Mouse (Mus musculus) gastrocnemius, postnatal 10 days (tissue): Measurements from ENCODE around the gene Ralgapa1. TPM values are rescaled to one million over a fixed set of nuclear protein-coding genes. Genes with fewer than 3 reads are reported as not detected.

Experiments used
- DNase-seq: peaks from one replicate; pipeline ENCODE4 v3.0.0; 2021; ENCODE audit warnings: mixed read lengths
- long read RNA-seq, 2 experiments: library from polyadenylated mRNA; stranded (forward); transcript quantifications; one replicate each; pipeline ENCODE4 v2.0.0; 2021
- total RNA-seq, 2 experiments: library from RNA; stranded (reverse); gene quantifications; 2 replicates each; pipeline ENCODE4 v1.2.3; 2021

Ralgapa1 gene
- total RNA-seq, result 10 to 100 TPM; 33.2 to 39.5 TPM
- long read RNA-seq, experiment 1, partial matches to known transcripts, result 2 of 7 reads
- long read RNA-seq, experiment 1, other reads (novel, unspliced or antisense), result 5 of 7 reads
- long read RNA-seq, experiment 2, full-length matches to known transcripts, result 2 of 7 reads
- long read RNA-seq, experiment 2, partial matches to known transcripts, result 3 of 7 reads
- long read RNA-seq, experiment 2, other reads (novel, unspliced or antisense), result 2 of 7 reads

- DNase-seq, result peak; percentile 86
Observed at GRCm38 (mm10) chr12:55820661-55821314, at the start of gene Ralgapa1. Ralgapa1 (minus strand) TSS chr12:55821167.

GRCm38 (mm10) chr12:55869622-55870322, 48.8 kb upstream of the Ralgapa1 start:
- DNase-seq, result no peak

- DNase-seq, result no peak
Observed at GRCm38 (mm10) chr12:55867738-55868137, 46.8 kb upstream of the Ralgapa1 start.

GRCm38 (mm10) chr12:55860631-55861030, 39.7 kb upstream of the Ralgapa1 start:
- DNase-seq, result no peak

GRCm38 (mm10) chr12:55859409-55860349, 38.7 kb upstream of the Ralgapa1 start:
- DNase-seq, result no peak

GRCm38 (mm10) chr12:55850650-55851049, 29.7 kb upstream of the Ralgapa1 start:
- no peak for DNase-seq

- DNase-seq, result no peak
Observed at GRCm38 (mm10) chr12:55847851-55848250, 26.9 kb upstream of the Ralgapa1 start.

- DNase-seq, result no peak
Observed at GRCm38 (mm10) chr12:55846741-55847140, 25.8 kb upstream of the Ralgapa1 start.

GRCm38 (mm10) chr12:55837495-55837894, 16.5 kb upstream of the Ralgapa1 start:
- no peak for DNase-seq

GRCm38 (mm10) chr12:55836199-55836951, 15.4 kb upstream of the Ralgapa1 start, which contains the start of gene Brms1l:
Brms1l (plus strand) TSS chr12:55836324.
- DNase-seq, result peak; percentile 89

GRCm38 (mm10) chr12:55835857-55836198, 14.9 kb upstream of the Ralgapa1 start:
- no peak for DNase-seq

- DNase-seq, result no peak
Observed at GRCm38 (mm10) chr12:55834891-55835290, 13.9 kb upstream of the Ralgapa1 start.

- DNase-seq, result no peak
Observed at GRCm38 (mm10) chr12:55833906-55834625, 13.1 kb upstream of the Ralgapa1 start.

- no peak for DNase-seq
Observed at GRCm38 (mm10) chr12:55832961-55833360, 12.0 kb upstream of the Ralgapa1 start.

GRCm38 (mm10) chr12:55831101-55831500, 10.1 kb upstream of the Ralgapa1 start:
- DNase-seq, result peak; percentile 66

GRCm38 (mm10) chr12:55825537-55825936, 4.6 kb upstream of the Ralgapa1 start:
- no peak for DNase-seq

- DNase-seq, result no peak
Observed at GRCm38 (mm10) chr12:55824027-55824426, 3.1 kb upstream of the Ralgapa1 start.

- DNase-seq, result peak; percentile 29
Observed at GRCm38 (mm10) chr12:55820119-55820660, 777 bp downstream of the Ralgapa1 start.

- DNase-seq, result no peak
Observed at GRCm38 (mm10) chr12:55816488-55816887, 4.5 kb downstream of the Ralgapa1 start.

GRCm38 (mm10) chr12:55805035-55805434, 15.9 kb downstream of the Ralgapa1 start:
- no peak for DNase-seq
